Mouse (Mus musculus): ENCODE results near the gene Rfc2.

The Rfc2 gene

DNA sequence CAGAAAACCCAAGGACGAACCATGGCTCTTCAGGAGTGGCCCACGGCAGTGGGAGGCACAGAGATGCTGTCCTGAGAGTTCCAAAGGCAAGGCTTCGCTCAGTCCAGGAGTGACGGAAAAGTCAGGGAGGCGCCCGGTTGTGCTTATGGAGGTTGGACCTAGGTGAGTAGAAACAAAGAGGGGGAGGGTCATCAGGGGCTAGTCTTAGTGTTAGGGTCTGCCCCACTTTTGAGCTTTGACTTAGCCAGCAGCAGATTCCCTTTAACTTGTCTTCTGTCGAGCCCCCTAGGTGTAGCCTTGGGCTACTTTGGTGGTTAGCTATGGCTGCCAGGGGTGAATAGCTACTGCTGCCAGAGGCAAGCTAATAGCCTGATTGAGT, 21.1 kb upstream of the Rfc2 start, which contains the start of gene Syna:
TSS of gene Syna (minus strand) at position 101 of the 379 bp plus-strand sequence.
- in situ Hi-C loops (cut with MboI; ENCODE audit: low pct_unique_long_range_greater_than_20kb in 1 of 2, low sequenced_read_pairs in 2 of 2, unreplicated experiment in 1 of 2): no loop called here

- in situ Hi-C loops (cut with MboI; ENCODE audit: low pct_unique_long_range_greater_than_20kb in 1 of 2, low sequenced_read_pairs in 2 of 2, unreplicated experiment in 1 of 2): no loop called here
Measured at GRCm38 (mm10) chr5:134560450-134561171, 20.6 kb upstream of the Rfc2 start.

DNA sequence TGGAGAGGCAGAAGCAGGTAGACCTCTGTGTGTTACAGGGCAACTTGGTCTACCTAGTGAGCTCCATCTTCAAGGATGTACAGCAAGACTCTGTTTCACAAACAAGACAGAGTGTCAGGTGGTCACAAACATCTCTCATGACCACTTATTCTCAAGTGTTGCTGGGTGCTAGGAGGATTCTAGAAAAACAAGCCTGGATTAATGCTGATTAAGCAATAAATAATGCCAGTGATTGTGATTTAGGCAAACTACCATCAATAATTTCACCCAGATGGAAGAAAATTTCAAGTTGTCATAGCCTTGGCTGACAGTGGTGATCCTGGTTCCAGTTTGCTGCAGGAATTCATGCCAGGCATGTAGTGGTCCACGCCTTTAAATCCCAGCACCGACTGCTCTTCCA, 16.9 kb upstream of the Rfc2 start:
- in situ Hi-C loops (cut with MboI; ENCODE audit: low pct_unique_long_range_greater_than_20kb in 1 of 2, low sequenced_read_pairs in 2 of 2, unreplicated experiment in 1 of 2): no loop called here

DNA sequence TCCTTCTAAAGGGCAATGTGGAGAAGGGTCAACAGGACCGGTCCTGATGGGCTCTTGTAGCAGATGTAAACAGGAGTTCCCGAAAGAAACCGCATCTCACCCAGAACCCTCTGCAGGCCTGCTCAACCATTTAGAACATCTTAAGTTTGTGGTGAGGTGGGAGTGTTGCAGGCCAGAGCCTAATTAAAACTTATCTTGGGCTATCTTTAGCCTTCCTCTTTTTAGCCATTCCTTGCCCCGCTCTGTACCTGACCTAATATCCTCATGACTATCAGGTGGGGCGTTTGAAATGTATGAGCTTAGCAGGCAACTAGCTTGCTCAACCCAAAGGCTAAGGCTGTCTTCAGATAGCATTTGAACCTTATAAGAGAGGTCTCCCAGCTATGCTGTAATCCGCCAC, 15.5 kb upstream of the Rfc2 start:
- in situ Hi-C loops (cut with MboI; ENCODE audit: low pct_unique_long_range_greater_than_20kb in 1 of 2, low sequenced_read_pairs in 2 of 2, unreplicated experiment in 1 of 2): no loop called here

GRCm38 (mm10) chr5:134567445-134567844, 13.7 kb upstream of the Rfc2 start:
- in situ Hi-C loops (cut with MboI; ENCODE audit: low pct_unique_long_range_greater_than_20kb in 1 of 2, low sequenced_read_pairs in 2 of 2, unreplicated experiment in 1 of 2): no loop called here

GRCm38 (mm10) chr5:134568030-134568429, 13.1 kb upstream of the Rfc2 start:
- in situ Hi-C loops (cut with MboI; ENCODE audit: low pct_unique_long_range_greater_than_20kb in 1 of 2, low sequenced_read_pairs in 2 of 2, unreplicated experiment in 1 of 2): no loop called here

GRCm38 (mm10) chr5:134568964-134569491, 12.1 kb upstream of the Rfc2 start:
- in situ Hi-C loops (cut with MboI; ENCODE audit: low pct_unique_long_range_greater_than_20kb in 1 of 2, low sequenced_read_pairs in 2 of 2, unreplicated experiment in 1 of 2): no loop called here

GRCm38 (mm10) chr5:134571730-134572507, 9.2 kb upstream of the Rfc2 start:
- in situ Hi-C loops (cut with MboI; ENCODE audit: low pct_unique_long_range_greater_than_20kb in 1 of 2, low sequenced_read_pairs in 2 of 2, unreplicated experiment in 1 of 2): loop anchor here in 1 of 2 experiments (10.0 kb wide), 1 partner anchor 67 kb away; no protein-coding TSS in a partner anchor

DNA sequence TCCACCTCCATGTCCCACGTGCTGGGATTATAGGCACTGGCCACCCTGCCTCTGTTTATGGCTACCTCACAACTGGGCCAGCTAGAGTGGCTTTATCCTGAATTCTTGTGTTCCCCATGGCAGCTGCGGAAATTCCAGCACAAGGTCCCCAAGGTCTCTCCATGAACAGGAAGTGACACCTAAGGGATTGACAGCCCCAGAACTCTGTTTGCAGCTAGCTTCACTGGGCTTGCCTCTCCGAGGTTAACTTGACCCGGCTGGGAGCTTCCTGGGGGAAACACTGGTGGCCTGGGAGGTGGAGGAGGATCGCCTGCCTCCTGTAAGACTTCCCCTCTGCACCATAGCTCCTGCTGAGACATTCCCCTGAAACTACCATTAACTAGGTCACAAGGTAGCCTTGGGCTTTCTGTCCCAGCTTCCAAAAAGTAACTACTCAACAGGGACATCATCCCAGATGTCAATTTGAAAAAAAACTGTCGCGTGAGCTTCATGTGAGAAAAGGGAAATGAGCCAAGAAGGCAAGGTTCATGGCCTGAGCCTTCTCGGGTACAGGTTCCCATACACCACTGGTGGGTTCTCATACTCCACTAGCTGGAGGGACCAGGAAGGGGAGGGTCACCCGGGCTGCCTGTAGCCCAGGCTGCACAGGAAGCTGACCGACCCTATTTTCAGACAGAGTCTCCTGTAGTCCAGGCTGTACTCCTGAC, 8.5 kb upstream of the Rfc2 start:
- in situ Hi-C loops (cut with MboI; ENCODE audit: low pct_unique_long_range_greater_than_20kb in 1 of 2, low sequenced_read_pairs in 2 of 2, unreplicated experiment in 1 of 2): loop anchor here in 1 of 2 experiments (10.0 kb wide), 1 partner anchor 68 kb away; no protein-coding TSS in a partner anchor

GRCm38 (mm10) chr5:134575833-134576232, 5.3 kb upstream of the Rfc2 start:
- in situ Hi-C loops (cut with MboI; ENCODE audit: low pct_unique_long_range_greater_than_20kb in 1 of 2, low sequenced_read_pairs in 2 of 2, unreplicated experiment in 1 of 2): loop anchor here (5.0 to 10.0 kb wide), 2 partner anchors 71 to 74 kb away; no protein-coding TSS in a partner anchor

- in situ Hi-C loops (cut with MboI; ENCODE audit: low pct_unique_long_range_greater_than_20kb in 1 of 2, low sequenced_read_pairs in 2 of 2, unreplicated experiment in 1 of 2): loop anchor here (5.0 to 10.0 kb wide), 2 partner anchors 72 to 74 kb away; no protein-coding TSS in a partner anchor
Measured at GRCm38 (mm10) chr5:134576517-134577220, 4.5 kb upstream of the Rfc2 start.

GRCm38 (mm10) chr5:134577534-134577933, 3.6 kb upstream of the Rfc2 start:
- in situ Hi-C loops (cut with MboI; ENCODE audit: low pct_unique_long_range_greater_than_20kb in 1 of 2, low sequenced_read_pairs in 2 of 2, unreplicated experiment in 1 of 2): loop anchor here (5.0 to 10.0 kb wide), 2 partner anchors 73 to 75 kb away; no protein-coding TSS in a partner anchor

- in situ Hi-C loops (cut with MboI; ENCODE audit: low pct_unique_long_range_greater_than_20kb in 1 of 2, low sequenced_read_pairs in 2 of 2, unreplicated experiment in 1 of 2): loop anchor here (5.0 to 10.0 kb wide), 2 partner anchors 74 to 77 kb away; no protein-coding TSS in a partner anchor
Measured at GRCm38 (mm10) chr5:134579135-134579534, 2.0 kb upstream of the Rfc2 start.

- in situ Hi-C loops (cut with MboI; ENCODE audit: low pct_unique_long_range_greater_than_20kb in 1 of 2, low sequenced_read_pairs in 2 of 2, unreplicated experiment in 1 of 2): no loop called here
Measured at GRCm38 (mm10) chr5:134582221-134582907, 1.2 kb downstream of the Rfc2 start.

GRCm38 (mm10) chr5:134583006-134583883, 2.1 kb downstream of the Rfc2 start:
- in situ Hi-C loops (cut with MboI; ENCODE audit: low pct_unique_long_range_greater_than_20kb in 1 of 2, low sequenced_read_pairs in 2 of 2, unreplicated experiment in 1 of 2): no loop called here

DNA sequence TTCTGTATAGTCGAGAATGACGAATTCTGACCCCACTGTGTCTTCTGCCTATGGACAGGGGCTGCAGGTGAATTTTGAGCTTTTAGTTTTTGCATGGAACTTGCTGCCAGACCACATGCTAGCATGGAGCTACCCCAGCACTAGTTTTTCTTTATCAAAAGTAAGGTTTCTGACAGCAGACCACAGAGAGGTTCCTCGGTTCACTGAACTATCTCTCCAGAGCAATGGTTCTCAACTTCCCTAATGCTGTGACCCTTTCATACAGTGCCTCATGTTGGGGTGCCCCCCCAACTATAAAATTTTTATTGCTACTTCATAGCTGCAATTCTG, 2.7 kb downstream of the Rfc2 start:
- in situ Hi-C loops (cut with MboI; ENCODE audit: low pct_unique_long_range_greater_than_20kb in 1 of 2, low sequenced_read_pairs in 2 of 2, unreplicated experiment in 1 of 2): no loop called here

- in situ Hi-C loops (cut with MboI; ENCODE audit: low pct_unique_long_range_greater_than_20kb in 1 of 2, low sequenced_read_pairs in 2 of 2, unreplicated experiment in 1 of 2): no loop called here
Measured at GRCm38 (mm10) chr5:134584798-134585197, 3.6 kb downstream of the Rfc2 start.
